Mouse (Mus musculus) adrenal gland, postnatal 4 days (tissue): ENCODE data around the gene Idh1. TPM values are rescaled to one million over a fixed set of nuclear protein-coding genes. Genes with fewer than 3 reads are reported as not detected.
"Not testable (repeated sequence)": the region's sequence is repeated elsewhere in the genome, so short reads cannot be mapped to it uniquely, and the experiment has no call there.

ENCODE experiments used
- DNase-seq, 2 experiments: peaks; one replicate each; pipeline ENCODE4 v3.0.0; 2021 to 2022; ENCODE audit warnings: low spot score in 2 of 2, mixed read lengths in 2 of 2
- long read RNA-seq, 2 experiments: library from polyadenylated mRNA; stranded (forward); transcript quantifications; one replicate each; pipeline ENCODE4 v2.0.0; 2021
- total RNA-seq, 2 experiments: library from RNA; stranded (reverse); gene quantifications; 2 replicates each; pipeline ENCODE4 v1.2.3; 2021

Idh1 gene
- total RNA-seq = 100 to 1,000 TPM; 373 to 385 TPM
- long read RNA-seq, experiment 1, transcript Idh1-201 (9 exons, 2,302 nt) = major isoform, 312 of 365 reads
- long read RNA-seq, experiment 1, partial matches to known transcripts = 25 of 365 reads
- long read RNA-seq, experiment 1, other reads (novel, unspliced or antisense) = 26 of 365 reads
- long read RNA-seq, experiment 2, transcript Idh1-201 (9 exons, 2,302 nt) = major isoform, 586 of 675 reads
- long read RNA-seq, experiment 2, partial matches to known transcripts = 32 of 675 reads
- long read RNA-seq, experiment 2, other reads (novel, unspliced or antisense) = 54 of 675 reads

DNA sequence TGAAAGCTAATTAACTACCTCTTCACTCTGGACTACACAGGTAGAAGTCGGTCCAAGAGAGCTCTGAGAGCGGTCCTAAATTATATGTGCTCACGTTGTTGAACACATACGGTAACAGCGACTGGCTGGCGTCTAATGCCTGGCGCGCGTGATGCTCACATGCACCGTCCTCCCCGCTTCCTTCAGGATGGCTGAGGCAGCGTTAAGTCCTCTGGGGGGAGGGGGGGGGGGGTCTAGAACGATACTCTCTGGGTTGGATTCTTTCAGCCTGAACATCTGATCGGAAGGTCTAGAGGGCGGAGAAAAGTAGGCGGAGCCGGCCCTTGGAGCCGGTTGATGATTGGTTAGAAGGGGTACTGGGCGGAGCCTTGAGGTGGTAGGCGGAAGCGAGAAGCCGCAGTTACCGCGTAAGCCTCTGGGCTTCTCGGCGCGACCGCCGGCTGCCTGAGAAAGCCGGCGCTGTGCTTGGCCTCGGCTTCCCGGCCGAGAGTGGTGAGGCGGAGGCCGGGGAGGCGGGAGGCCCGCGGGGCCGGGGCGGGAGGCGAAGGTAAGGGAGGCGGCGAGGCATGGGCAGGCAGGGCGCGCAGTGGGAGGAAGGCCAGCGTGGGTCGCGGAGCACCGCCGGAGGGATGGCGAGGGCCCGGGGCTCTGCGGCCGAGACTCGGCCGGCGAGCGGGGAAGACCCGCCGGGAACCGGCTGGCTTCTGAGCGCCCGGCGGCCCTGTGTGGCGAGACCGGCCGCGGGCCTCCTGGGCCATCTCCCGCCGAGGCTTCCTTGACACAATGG lies at the start of gene Idh1, which contains the start of gene Pikfyve:
Gene Idh1, minus strand, starts transcription at position 214 of the 787 bp plus-strand sequence.
Gene Pikfyve, plus strand, starts transcription at position 397 of the 787 bp plus-strand sequence.
- DNase-seq = peak; percentile 80 to 92

- no peak for DNase-seq
These were observed 44.3 kb upstream of the Idh1 start for GRCm38 (mm10) chr1:65230566-65230965.

DNA sequence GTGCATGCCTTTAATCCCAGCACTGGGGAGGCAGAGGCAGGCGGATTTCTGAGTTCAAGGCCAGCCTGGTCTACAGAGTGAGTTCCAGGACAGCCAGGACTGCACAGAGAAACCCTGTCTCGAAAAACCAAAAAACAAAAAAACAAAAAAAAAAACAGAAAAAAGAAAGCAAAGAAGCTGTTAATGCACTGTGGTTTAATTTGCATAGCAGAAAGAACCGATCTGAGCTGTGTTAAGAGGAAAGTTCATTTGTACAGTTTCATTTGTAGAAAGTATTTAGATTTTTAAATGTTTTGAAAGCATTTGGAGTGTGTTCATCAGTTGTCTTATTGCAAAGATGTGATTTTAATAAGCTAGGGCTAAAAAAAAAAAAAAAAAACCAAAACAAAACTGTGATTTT lies 43.5 kb upstream of the Idh1 start:
- not testable (repeated sequence) for DNase-seq

GRCm38 (mm10) chr1:65227681-65228080 lies 41.4 kb upstream of the Idh1 start:
- no peak for DNase-seq

GRCm38 (mm10) chr1:65223654-65224053 lies 37.4 kb upstream of the Idh1 start:
- no peak for DNase-seq

GRCm38 (mm10) chr1:65217972-65218371 lies 31.7 kb upstream of the Idh1 start:
- DNase-seq = no peak

DNA sequence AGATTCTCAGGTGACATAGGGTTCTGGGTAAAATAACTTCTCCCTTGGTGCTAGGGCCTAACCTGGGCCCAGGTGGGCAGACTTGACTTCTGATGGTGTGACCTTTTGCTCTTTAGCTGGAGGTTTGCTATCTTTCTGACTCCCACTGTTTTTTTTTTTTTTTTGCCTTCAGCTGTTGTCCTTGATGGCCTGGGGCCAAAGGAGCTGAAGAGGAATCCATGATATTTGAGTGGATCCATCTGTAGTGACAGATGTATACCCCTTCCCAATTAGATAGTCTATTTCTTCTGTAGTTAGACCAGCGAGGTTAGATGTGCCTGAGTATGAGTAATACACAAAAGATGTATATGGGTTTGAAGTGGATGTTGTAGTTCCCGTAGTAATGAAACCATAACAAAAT lies 31.3 kb upstream of the Idh1 start:
- DNase-seq = no peak

GRCm38 (mm10) chr1:65213214-65213613 lies 26.9 kb upstream of the Idh1 start:
- DNase-seq = no peak

- no peak for DNase-seq
These were observed 18.0 kb upstream of the Idh1 start for GRCm38 (mm10) chr1:65204299-65204698.

GRCm38 (mm10) chr1:65198861-65199260 lies 12.6 kb upstream of the Idh1 start:
- no peak for DNase-seq

DNA sequence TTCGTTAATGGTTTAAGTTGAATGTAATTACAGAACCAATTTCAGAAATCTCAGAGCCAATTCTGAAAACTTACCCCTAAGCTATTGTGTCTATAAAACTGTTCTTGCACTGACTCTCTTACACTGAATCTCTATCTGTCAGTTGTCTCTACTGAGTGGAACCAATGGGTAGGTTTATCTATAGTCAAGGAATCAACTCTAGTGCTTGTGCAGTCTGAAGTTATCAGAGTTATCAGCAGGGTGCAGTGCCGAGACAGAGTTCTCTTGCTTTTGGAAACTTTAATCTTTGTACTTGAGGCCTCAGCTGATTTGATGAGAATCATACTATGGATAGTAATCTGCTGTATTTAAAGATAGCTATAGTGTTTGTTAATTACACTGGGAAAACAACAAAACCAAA lies 12.1 kb upstream of the Idh1 start:
- no peak for DNase-seq

DNA sequence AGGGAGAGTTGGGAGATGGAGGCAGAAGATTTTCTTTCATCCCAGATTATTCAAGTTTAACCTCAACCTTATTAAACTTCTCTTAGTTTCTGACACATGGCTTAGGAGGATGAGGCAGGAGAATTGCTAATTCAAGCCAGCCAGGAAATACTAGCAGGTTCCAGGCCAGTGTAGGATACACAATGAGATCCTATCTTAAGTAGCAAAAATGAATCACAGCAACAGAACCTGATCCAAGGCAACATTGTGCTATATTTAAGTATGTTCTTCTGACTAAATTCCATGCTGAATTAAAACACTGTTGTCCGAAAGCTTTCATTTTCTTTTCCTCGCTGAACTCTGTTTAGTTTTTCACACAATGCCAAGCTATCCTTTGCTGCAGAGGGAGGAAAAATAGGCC lies 6.9 kb upstream of the Idh1 start:
- DNase-seq = no peak

GRCm38 (mm10) chr1:65190172-65190571 lies 3.9 kb upstream of the Idh1 start:
- DNase-seq = no peak

- DNase-seq = no peak
These were observed 752 bp upstream of the Idh1 start for GRCm38 (mm10) chr1:65187074-65187430.

DNA sequence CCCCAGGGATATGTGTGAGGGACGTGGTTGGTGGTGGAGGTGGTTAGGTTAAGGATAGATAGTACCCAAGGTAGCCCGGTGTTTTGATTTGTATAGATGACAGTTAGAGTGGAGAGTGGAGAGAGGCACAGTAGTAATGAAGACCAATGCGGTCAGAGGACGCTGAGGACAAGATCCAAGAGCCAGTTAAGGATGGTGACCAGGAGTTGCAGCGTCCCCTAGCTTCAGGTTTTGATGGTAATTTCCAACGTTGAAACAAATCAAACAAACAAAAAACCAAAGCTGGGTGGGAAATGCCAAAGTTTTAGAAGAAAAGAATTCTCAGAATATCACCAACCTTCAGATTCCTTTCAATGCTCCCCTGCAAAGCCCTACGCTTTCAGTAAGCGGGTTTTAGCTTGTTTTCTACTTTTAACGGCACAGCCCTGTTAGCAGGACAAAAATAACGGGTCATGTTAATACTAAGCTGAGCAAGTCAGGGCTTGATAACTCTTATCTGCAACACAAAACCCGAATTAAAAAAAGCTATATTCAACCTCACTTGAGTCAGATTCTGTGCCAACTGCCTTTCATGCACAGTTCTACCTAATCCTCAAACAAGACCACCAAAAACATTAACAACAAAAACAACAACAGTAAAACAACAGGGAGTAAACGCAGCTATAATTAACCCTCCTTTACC lies 635 bp downstream of the Idh1 start:
- no peak for DNase-seq

GRCm38 (mm10) chr1:65185011-65185410 lies 1.3 kb downstream of the Idh1 start:
- no peak for DNase-seq

- no peak for DNase-seq
These were observed 2.3 kb downstream of the Idh1 start for GRCm38 (mm10) chr1:65183994-65184393.

DNA sequence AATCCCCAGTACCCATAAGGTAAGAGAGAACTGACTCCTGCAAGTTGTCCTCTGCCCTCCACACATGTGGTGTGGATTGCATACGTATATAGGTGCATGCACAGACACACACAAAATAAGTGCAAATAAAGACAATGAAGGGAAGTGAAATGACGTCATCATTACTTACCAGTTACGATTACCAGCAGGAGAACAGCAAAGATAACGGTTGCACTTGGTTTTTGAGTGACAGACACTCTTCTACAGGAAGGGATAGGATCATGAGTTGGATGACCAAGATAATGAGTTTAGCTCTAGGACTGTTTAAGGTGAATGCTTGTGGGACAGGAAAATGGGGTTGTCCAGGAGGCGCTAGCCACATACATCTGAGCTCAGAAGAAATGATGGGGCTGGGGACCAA lies 4.8 kb downstream of the Idh1 start:
- DNase-seq = no peak

DNA sequence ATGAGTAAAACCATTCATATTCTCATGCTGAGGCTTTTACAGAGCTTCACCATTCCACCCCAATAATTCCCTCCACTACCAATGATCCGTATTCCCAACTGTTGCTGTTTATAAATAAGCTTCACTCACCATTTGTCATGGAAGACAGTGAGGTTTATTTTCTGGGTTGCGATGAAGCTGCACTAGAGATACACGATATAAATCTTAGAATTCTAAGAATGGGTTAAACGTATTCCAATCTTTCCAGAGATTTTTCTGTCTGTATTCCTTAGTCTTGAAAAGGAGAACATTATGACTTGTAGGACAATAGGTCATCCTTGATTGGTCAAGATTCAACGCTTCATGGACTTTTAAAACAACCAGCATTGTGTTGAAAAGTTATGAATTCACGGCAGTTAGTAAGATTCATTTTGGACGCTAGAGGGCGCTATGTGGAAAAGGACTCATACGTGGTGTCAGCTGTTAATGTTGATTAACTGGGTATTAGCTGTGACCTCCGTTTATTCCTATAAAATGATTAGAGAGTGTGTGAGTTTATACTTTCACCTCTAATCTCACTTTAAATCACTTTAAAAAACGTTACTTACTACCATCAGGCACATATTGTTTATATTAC lies 6.6 kb downstream of the Idh1 start:
- DNase-seq = no peak

- peak; percentile 92 to 98 for DNase-seq
These were observed 7.3 kb downstream of the Idh1 start for GRCm38 (mm10) chr1:65178902-65179432.
